Mouse (Mus musculus) kidney, adult 11 months (tissue): Measurements from ENCODE around the gene Pla2g10.
A peak's percentile ranks its signal among the peaks of the same experiment; 100 is the strongest.
"Not testable (repeated sequence)": the region's sequence is repeated elsewhere in the genome, so short reads cannot be mapped to it uniquely, and the experiment has no call there.

Experiments used
- DNase-seq: peaks from one replicate; pipeline ENCODE4 v3.0.0; 2022

Pla2g10 gene

DNA sequence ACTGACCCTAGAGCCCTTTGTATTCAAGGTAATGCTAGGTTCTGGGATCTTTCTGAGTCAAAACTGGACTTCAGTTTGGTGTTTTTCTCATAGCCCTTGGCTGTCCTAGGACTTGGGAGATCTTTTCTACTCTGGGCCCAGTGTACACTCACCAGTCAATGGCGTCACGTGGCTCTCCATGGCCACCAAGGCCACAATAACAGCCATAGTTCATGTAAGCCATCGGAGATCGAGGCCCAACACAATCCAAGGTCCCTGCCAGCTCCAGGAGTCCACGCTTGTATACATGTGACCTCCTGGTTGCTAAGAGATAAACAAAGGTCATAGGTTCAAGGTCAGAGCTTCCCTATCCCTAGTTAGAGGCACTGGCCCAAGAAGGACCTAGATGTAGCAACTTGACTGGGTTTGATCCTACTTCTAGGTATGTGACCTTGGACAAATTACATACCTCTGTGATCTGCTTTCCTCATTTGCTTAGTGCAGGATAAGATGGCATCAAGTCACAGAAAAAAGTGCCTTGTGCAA lies 2.9 kb downstream of the Pla2g10 start:
- no peak for DNase-seq

DNA sequence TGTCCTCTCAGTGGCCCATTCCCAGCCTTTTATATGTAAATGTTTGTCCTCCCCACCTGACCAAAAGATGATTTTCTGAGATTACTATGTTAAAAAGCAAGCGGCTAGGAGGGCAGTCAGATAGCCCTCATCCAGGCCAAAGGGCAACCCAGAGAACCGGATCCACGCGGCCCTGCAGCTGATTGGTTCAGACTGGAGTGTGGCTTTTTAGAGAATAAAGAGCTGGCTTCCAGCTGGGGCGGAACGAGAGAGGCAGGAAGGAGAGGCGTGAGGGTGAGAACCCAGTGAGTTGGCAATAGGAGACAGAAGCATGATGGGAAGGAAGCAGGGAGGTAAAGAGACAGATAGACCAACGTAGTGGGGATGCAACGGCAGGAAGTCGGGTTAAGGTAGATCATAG lies 7.8 kb downstream of the Pla2g10 start:
- peak; percentile 11 for DNase-seq

DNA sequence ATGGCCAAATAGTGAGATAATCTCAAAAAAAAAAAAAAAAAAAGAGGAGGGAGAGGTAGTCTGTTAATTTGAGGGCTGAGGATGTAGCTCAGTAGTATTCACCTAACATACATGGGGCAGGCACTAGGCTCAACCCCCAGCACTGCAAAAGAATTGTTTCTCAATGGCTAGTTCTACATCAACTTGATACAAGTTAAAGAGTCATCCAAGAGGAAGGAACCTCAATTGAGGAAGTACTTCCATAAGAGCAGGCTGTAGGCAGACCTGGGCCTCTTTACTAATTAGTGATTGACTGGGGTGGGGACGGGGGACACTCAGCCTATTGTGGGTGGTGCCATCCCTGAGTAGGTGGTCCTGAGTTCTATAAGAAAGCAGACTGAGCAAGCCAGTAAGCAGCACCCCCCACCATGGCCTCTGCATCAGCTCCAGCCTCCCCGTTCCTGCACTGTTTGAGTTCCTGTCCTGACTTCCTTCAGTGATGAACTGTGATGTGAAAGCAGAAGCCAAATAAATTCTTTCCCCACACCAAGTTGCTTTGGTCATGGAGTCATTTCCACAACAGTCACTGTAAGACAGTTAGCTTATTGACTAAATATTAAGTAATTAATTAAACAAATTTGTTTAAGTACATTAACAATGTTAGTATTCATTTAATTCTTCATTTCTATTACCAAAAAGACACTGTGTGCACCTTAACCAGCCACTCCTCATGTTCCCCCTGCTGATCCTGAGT lies 13.8 kb downstream of the Pla2g10 start:
- DNase-seq = no peak

DNA sequence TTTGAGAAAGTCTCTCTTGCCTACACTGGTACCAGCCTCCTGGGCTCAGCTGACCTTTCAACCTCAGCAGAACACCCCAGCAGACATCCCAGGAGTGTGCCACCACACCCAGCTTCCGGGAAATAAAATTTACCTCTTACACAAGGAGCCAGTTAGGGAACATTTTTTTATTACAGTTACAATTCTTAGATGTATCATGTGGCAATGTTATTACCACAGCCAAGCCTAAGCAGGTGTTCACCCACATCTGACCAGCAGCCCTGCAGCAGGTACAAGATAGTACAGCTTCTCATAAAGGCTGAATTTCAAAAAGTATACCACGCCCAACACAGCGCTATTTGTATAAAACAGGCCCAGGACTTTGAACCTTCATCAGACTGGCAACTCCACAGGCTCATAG lies 15.9 kb downstream of the Pla2g10 start:
- no peak for DNase-seq

DNA sequence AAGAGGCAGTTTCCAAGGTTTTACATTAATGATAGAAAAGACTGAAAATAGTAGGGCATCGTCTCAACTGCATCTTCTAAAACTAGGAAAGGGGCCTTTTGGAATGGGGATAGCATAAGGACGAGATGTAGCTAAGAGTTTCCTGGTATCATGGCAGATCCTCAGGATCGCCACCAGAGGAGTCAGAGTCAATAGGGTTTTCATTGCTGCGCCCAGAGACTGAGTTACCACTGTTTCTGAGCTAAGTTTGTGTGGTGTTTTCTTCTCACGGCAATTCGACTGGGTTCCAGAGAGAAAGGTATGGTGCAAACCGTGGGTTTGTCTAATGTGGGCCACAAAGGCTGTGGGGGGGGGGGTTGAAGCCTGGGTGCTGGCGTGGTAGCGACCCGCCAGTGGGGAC lies 26.1 kb downstream of the Pla2g10 start:
- DNase-seq = no peak

DNA sequence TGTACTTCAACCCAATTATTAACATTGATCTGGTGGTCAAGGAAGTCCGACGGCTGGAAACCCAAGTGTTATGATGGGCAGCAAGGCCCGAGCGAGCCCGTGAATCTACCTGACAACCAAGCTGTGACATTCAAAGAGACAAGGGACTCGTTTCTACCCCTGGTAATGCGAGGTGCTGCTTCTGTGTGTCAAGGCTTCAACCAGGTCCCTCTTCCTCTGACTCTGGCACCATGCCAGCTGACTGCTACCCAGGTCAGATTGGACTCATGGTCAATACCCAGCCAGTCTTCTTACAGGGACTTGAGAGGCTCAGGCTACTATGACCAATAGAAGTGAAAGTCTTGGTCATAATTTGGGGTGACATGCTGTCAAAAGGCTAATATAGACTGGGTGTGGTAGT lies 28.6 kb downstream of the Pla2g10 start:
- no peak for DNase-seq

DNA sequence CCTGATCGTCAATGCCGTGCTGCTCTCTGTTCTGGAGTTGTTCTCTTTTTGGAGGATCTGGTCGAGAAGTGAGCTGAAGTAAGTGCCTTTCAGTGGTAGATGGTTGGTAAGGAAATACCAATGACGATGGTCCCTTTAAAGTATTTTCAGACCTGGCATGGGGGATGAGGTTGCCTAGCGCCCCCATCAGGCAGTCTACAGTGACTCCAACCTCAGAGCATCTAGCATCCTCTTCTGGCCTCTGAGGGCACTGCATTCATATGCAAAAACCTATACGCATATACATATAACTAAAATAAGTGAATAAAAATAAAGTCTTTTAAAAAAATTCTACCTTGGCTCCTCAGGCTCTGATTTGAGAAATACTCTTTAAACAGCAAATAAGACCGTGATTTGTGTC lies 31.8 kb downstream of the Pla2g10 start:
- DNase-seq = no peak

DNA sequence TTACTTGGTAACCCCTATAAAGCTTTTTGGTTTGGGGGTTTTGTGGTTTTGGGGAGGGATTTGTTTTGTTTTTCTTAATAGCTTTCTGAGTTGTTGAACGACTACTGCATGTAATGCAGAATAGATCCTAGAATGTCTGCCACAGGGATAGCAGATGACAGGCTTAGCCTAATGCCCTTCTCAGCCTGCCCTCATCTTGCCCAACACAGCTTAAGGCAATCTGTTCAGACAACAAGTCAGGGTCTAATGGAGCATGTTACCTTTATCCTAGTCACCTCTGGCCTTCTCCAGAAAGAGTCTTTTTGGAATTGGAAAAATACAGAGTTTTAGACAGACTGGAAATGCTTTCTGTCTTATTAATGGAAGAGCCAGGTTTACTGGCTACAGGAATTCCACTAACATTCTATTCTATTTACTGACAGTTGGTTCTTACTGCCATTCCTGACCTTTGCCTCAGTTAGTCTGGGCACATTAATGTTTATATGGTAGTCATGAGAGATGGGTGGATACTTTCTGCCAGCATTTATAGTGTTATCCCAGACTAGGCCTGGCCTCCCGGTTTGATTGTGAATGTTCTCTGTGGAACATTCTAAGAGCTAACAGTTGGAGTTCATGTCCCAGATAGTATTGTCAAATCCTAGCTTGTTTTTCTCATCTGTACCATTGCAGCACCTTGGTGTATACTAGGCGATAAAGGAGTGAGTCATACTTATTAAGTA lies 52.0 kb downstream of the Pla2g10 start:
- DNase-seq = no peak

DNA sequence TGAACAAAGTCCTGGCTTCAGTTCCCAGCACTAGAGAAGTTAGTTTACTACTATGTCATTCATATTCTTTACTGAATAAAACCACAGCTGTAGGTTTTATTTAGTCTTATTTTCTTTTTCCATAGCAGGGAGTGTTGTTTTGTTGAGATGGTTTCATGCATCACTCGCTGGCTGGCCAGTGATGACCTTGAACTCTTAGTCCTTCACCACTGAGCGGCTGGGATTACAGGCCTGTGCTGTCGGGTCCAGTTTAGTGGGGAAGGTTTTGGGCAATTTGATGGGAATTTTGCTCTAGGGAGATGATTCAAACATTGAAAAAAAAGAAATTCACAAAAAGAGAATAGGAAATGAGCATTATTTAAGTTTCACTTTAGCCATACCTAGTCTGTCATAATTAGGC lies 56.3 kb downstream of the Pla2g10 start:
- no peak for DNase-seq

DNA sequence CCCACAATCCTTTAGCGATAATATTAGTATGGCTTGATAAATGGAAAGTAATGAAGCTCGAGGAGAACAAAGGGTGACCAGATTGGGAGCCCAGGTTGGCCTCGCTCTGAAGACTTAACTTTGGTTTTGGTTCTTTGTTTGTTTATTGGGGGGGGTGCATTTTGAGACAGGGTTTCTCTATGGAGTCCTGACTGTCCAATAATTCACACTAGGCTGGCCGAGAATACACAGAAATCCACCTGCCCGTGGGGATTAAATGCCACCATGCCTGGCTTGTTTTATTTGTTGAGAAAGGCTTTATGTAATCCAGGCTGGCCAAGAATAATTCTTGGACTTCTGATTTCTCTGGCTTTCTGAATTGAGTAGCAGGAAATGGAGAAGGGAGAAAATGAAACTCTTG lies 57.7 kb downstream of the Pla2g10 start:
- no peak for DNase-seq

DNA sequence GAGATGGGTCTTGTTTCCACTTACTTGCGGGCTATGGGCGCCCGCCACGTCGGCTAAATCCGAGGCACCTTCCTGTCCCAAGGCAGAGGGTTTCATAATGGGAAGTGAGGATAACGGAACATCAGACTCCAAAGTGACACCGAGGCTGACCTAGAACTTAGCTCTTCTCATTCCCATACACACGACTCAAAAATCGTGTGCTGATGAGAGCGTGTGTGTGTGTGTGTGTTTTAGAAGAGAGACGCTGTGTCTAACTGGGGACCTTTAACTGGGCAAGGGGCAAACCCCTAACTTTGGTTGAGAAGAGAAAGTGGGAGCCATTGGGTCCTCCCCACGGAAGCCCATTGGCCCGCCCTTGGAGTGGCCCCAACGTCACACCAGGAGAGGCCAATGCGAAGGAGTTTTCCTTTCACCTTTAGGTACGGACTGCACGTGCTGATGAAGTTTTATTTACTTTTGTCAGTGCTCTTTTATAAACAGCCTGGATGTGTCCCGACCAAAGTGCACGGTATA lies 58.3 kb downstream of the Pla2g10 start:
- DNase-seq = peak; percentile 68

DNA sequence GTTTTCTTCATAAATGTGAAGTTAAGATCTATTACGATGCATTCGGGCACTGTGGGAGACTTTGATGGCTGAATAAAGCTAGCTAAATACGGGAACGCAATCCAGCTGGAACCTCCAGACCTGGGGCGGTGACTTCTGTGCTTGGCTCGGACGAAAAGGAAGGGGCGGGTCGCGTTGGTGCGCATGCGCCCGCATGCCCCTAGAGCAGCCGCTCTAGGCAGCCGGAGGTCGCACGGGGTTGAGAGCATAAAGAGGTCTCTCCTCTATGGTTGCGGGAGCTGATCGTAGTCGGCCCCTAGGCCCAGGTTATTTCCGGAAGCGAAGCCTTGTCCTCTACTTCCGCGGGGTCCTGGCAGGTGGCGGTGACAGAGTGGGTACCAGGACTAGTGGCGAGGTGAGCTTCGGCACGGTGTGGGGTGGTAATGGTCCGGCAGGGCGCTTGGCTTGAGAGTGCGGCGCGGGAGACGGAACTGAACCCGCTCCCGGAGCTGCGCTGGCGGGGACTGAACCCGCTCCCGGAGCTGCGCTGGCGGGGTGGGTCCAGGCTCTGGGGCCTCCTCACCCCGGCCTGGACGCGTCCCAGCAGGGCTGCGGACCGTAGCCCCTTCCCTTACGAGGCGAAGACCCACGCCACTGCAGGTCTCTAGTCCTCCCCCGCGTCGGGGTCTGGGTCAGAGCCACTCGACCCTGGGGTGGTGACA lies 58.9 kb downstream of the Pla2g10 start, which contains the start of the genes Bfar and 3110001I22Rik:
Gene Bfar (plus strand): TSS at position 174 of the 701 bp plus-strand sequence.
Gene 3110001I22Rik (plus strand): TSS at position 245 of the 701 bp plus-strand sequence.
- peak; percentile 93 for DNase-seq

DNA sequence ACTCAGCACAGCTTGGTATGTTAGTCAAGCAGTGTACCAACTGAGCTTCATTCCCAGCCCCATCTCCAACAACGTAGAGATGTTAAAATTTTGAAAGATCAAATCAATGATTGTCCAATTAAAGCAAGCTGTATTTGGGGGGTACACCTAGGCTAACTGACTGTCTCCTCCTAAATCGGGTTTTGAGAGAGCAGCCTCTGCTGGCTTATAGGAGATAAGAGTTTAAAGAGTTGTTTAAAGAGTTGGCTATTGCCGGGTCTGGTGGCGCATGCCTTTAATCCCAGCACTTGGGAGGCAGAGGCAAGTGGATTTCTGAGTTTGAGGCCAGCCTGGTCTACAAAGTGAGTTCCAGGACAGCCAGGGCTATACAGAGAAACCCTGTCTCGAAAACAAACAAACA lies 59.9 kb downstream of the Pla2g10 start:
- not testable (repeated sequence) for DNase-seq

DNA sequence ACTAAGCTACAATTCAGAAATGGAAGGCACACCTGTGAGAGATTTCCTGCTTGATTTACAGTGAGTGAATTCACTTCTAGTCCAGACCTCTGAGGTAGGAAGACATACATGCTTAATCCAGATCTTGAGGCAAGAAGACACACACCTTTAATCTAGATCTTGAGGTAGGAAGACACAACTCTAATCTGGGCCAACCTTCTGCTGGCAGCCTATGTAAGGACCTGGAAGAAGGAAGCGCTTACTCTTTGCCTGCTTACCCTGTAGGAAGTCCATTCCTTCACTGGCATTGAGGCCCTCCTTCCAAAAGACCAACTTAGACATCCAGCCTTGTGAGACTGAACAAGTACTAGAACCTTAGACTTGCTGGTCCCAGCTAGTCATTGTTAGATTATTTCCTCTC lies 61.5 kb downstream of the Pla2g10 start:
- DNase-seq = no peak

DNA sequence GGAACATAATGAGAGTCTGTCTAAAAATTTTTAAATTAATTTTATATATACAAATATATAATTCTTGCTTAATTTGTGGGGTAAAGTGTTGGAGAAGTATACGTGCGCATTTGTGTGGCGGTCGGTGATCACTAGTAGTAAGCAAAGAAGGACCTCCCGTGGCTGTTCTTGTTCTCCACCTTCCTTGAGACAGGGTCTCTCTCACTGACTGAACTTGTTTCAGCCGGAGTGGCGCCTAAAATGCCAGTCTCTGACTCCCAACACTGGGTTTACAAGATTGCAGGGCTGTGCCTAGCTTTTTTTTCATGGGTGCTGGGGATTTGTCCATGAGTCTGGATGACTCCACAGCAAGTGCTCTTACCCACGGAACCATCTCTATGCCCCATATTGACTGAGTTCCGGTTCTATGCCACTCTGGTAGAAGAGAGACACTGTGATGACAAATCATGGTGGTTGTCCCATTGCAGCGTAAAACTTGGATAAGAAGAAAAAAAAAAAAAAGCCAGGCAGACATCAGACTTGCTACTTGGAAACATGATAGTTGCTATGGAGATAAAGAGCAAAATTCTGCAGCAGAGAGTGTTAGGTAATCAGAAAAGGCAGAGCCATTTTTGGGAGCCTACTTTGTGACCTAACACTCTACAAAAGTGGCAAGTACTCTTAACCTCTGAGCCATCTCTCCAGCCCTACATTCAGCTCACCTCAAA lies 62.2 kb downstream of the Pla2g10 start:
- DNase-seq = no peak

DNA sequence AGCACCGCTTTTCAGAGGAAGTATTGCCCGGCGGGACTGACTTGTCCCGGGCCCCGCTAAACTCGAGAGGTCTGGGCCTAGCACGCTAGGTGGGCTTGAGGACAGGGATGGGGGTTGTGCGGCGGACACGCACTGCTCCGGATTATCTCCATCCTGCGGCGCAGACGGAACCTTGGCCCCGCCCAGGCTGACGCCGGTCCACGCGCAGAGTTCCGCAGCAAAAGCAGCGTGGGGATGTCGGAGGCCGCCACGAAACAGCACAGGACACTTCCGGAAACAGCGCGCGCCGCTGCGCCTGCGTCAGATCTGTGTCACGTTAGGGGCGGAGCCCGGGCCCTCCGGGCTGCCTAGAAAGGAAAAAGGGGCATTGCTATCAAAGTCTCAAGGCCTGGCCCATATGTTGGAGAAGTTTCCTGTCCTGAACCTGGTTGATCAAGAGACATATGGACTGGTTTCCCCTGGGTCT lies 62.9 kb downstream of the Pla2g10 start, which contains the start of gene Parn:
Gene Parn (minus strand): TSS at position 293 of the 466 bp plus-strand sequence.
- peak; percentile 91 for DNase-seq
